Comparison of ENCODE assay signal across 10 mouse cellular contexts in genomic region chr16:95674452-95674921, GRCm38 (mm10). TPM values are rescaled to one million over a fixed set of nuclear protein-coding genes. Genes with fewer than 3 reads are reported as not detected.
A peak's percentile ranks its signal among the peaks of the same experiment; 100 is the strongest.
DNase-seq lines count a peak whose midpoint lies in the region; ATAC-seq and TF ChIP-seq lines count a peak whose summit lies in the region.
"Had no signal": no experiment of that assay in that cellular context is flagged by ENCODE, and none has a peak within 500 bp of the region (broad histone marks: within the 10 kb centered on the region; RNA-seq: fewer than 3 reads in every experiment).

No protein-coding gene starts in this region.

- no peaks in the 10 kb centered on the region; the same call in none of the 2 replicates for H3K4me1 ChIP-seq in heart, adult 2 months (ENCODE audit: control insufficient read depth, insufficient read depth, low read length)
- no peaks in the 10 kb centered on the region for H3K4me1 ChIP-seq in heart, embryonic 11.5 days (ENCODE audit: control insufficient read depth, insufficient read depth, low read length)
- H3K4me1 ChIP-seq in heart, embryonic 13.5 days: peaks cover 7% of the 10 kb centered on the region
- peaks cover 8% of the 10 kb centered on the region; the same call in 1 of the 2 replicates for H3K4me1 ChIP-seq in liver, embryonic 13.5 days (replicated peaks)
- H3K4me1 ChIP-seq in stomach, embryonic 16.5 days (ENCODE audit: control insufficient read depth, insufficient read depth, low read length): peaks cover 18% of the 10 kb centered on the region
- H3K4me1 ChIP-seq in hindbrain, embryonic 14.5 days (replicated peaks; ENCODE audit: control insufficient read depth, insufficient read depth, low read length): no peaks in the 10 kb centered on the region

- intact Hi-C loops in heart, adult 2 months (cut with DNase I): no loop called here

- H3K36me3 ChIP-seq in heart, adult 2 months (ENCODE audit: control insufficient read depth, insufficient read depth, low read length): no peaks in the 10 kb centered on the region
- no peaks in the 10 kb centered on the region for H3K36me3 ChIP-seq in heart, embryonic 11.5 days (ENCODE audit: control insufficient read depth, insufficient read depth, low read length)
- H3K36me3 ChIP-seq in heart, embryonic 13.5 days: no peaks in the 10 kb centered on the region
- no peaks in the 10 kb centered on the region for H3K36me3 ChIP-seq in liver, embryonic 13.5 days
- no peaks in the 10 kb centered on the region for H3K36me3 ChIP-seq in stomach, embryonic 16.5 days (ENCODE audit: control insufficient read depth, insufficient read depth, low read length)
- no peaks in the 10 kb centered on the region for H3K36me3 ChIP-seq in hindbrain, embryonic 14.5 days (replicated peaks; ENCODE audit: control insufficient read depth, insufficient read depth)
- H3K36me3 ChIP-seq: G1E had no signal

- H3K4me3 ChIP-seq in heart, adult 2 months: peak overlapping the region; percentile 27; the same call in 1 of the 2 replicates
- H3K4me3 ChIP-seq in heart, embryonic 11.5 days (ENCODE audit: low read depth, low read length): no peak overlapping the region
- peak overlapping the region; percentile 14; the same call in 1 of the 2 replicates for H3K4me3 ChIP-seq in heart, embryonic 13.5 days
- no peak overlapping the region for H3K4me3 ChIP-seq in liver, embryonic 13.5 days (replicated peaks)
- H3K4me3 ChIP-seq in stomach, embryonic 16.5 days (replicated peaks; ENCODE audit: low read length): peak overlapping the region; percentile 17
- H3K4me3 ChIP-seq in hindbrain, embryonic 14.5 days (replicated peaks; ENCODE audit: low read length): no peak overlapping the region

- 44% methylated on average over 5 of the region's 5 CpGs for WGBS in heart, adult 2 months
- WGBS in heart, embryonic 11.5 days (ENCODE audit: insufficient replicate concordance): 47% methylated on average over 5 of the region's 5 CpGs
- 34% methylated on average over 5 of the region's 5 CpGs for WGBS in heart, embryonic 13.5 days
- WGBS in liver, embryonic 13.5 days (ENCODE audit: insufficient replicate concordance): 37% methylated on average over 5 of the region's 5 CpGs
- 34% methylated on average over 5 of the region's 5 CpGs for WGBS in stomach, embryonic 16.5 days
- WGBS in hindbrain, embryonic 14.5 days: 53% methylated on average over 5 of the region's 5 CpGs

- H3K79me2 ChIP-seq in heart, adult 2 months (replicated peaks; ENCODE audit: control insufficient read depth, insufficient read depth, low read length): no peaks in the 10 kb centered on the region

- ATAC-seq in heart, embryonic 11.5 days (replicated peaks; ENCODE audit: insufficient number of reproducible peaks, low FRiP score, low TSS enrichment): no peak
- no peak; the same call in 1 of the 2 replicates for ATAC-seq in heart, embryonic 13.5 days (ENCODE audit: extremely low read depth, insufficient number of reproducible peaks, low FRiP score, low TSS enrichment)
- peak; percentile 55 for ATAC-seq in liver, embryonic 13.5 days (ENCODE audit: low read depth)
- ATAC-seq in stomach, embryonic 16.5 days (ENCODE audit: insufficient read depth, low FRiP score): peak; percentile 73
- no peak for ATAC-seq in hindbrain, embryonic 14.5 days (ENCODE audit: low FRiP score)

- no peak overlapping the region for H3K27ac ChIP-seq in heart, adult 2 months
- H3K27ac ChIP-seq in heart, embryonic 11.5 days (ENCODE audit: low read depth, low read length): no peak overlapping the region
- H3K27ac ChIP-seq in heart, embryonic 13.5 days (replicated peaks): no peak overlapping the region
- H3K27ac ChIP-seq in liver, embryonic 13.5 days: no peak overlapping the region
- H3K27ac ChIP-seq in stomach, embryonic 16.5 days (ENCODE audit: low read length): peak overlapping the region; percentile 82
- no peak overlapping the region for H3K27ac ChIP-seq in hindbrain, embryonic 14.5 days

- H3K27me3 ChIP-seq in heart, adult 2 months (ENCODE audit: control insufficient read depth, insufficient read depth, low read length): no peaks in the 10 kb centered on the region
- no peaks in the 10 kb centered on the region for H3K27me3 ChIP-seq in heart, embryonic 11.5 days (ENCODE audit: control insufficient read depth, insufficient read depth, low read length)
- H3K27me3 ChIP-seq in heart, embryonic 13.5 days (replicated peaks): no peaks in the 10 kb centered on the region
- no peaks in the 10 kb centered on the region for H3K27me3 ChIP-seq in liver, embryonic 13.5 days
- no peaks in the 10 kb centered on the region for H3K27me3 ChIP-seq in stomach, embryonic 16.5 days (ENCODE audit: control insufficient read depth, insufficient read depth, low read length)
- no peaks in the 10 kb centered on the region for H3K27me3 ChIP-seq in hindbrain, embryonic 14.5 days (ENCODE audit: control insufficient read depth, insufficient read depth, low read length)

- DNase-seq in heart, adult 2 months: peak; percentile 37
- no peak for DNase-seq in liver, embryonic 13.5 days
- DNase-seq in hindbrain, embryonic 14.5 days (ENCODE audit: low spot score): no peak
- DNase-seq in thymus, postnatal 14 days: no peak
- DNase-seq in kidney, postnatal 14 days: no peak
- DNase-seq: layer of hippocampus, postnatal 36 days had no signal

- 0 out of 2 replicates have a peak overlapping the region, but pooled peaks have one; percentile 6 for H3K9ac ChIP-seq in heart, adult 2 months (ENCODE audit: low read depth, low read length)
- H3K9ac ChIP-seq in heart, embryonic 11.5 days (ENCODE audit: low read depth, low read length): no peak overlapping the region
- no peak overlapping the region for H3K9ac ChIP-seq in heart, embryonic 13.5 days
- H3K9ac ChIP-seq in liver, embryonic 13.5 days: no peak overlapping the region
- H3K9ac ChIP-seq in stomach, embryonic 16.5 days (ENCODE audit: low read length): peak overlapping the region; percentile 13
- H3K9ac ChIP-seq in hindbrain, embryonic 14.5 days: no peak overlapping the region

- no peaks in the 10 kb centered on the region for H3K9me3 ChIP-seq in heart, embryonic 11.5 days (replicated peaks; ENCODE audit: control insufficient read depth, low read length)
- H3K9me3 ChIP-seq in heart, embryonic 13.5 days: no peaks in the 10 kb centered on the region
- no peaks in the 10 kb centered on the region for H3K9me3 ChIP-seq in liver, embryonic 13.5 days (replicated peaks)
- no peaks in the 10 kb centered on the region for H3K9me3 ChIP-seq in stomach, embryonic 16.5 days (replicated peaks; ENCODE audit: control insufficient read depth, low read length)
- H3K9me3 ChIP-seq in hindbrain, embryonic 14.5 days (ENCODE audit: control insufficient read depth, low read length): no peaks in the 10 kb centered on the region
- H3K9me3 ChIP-seq: G1E had no signal

- no peak for TF ChIP-seq EP300 in heart, adult 2 months (IDR thresholded peaks at IDR 0.05; ENCODE audit: insufficient read depth, low read depth, low read length)

- no peak overlapping the region for H3K4me2 ChIP-seq in heart, embryonic 11.5 days
- H3K4me2 ChIP-seq in heart, embryonic 13.5 days: peak overlapping the region; percentile 43
- peak overlapping the region; percentile 15; the same call in 1 of the 2 replicates for H3K4me2 ChIP-seq in liver, embryonic 13.5 days
- peak overlapping the region; percentile 34 for H3K4me2 ChIP-seq in stomach, embryonic 16.5 days (ENCODE audit: low read depth, low read length)
- no peak overlapping the region for H3K4me2 ChIP-seq in hindbrain, embryonic 14.5 days (replicated peaks)

- TF ChIP-seq CTCF in heart, adult 2 months (IDR thresholded peaks at IDR 0.05): no peak

- TF ChIP-seq POLR2A in heart, adult 2 months (IDR thresholded peaks at IDR 0.05; ENCODE audit: insufficient read depth, low read depth, low read length): no peak

RNA-seq across cellular contexts. Expression of gene Ets2, which starts 27.4 kb away (rescaled TPM):
- total RNA-seq in heart, adult 2 months (2021): 10 to 100 TPM; 50.3 to 70.6 TPM
- polyA plus RNA-seq in heart, adult 2 months (2012; rRNA removed): 47.2 and 60.5 TPM in 2 replicates
- polyA plus RNA-seq in heart, embryonic 11.5 days (2014; fragmentation: Nextera tagmentation; extraction: Ambion mirVana): 26.8 and 45.4 TPM in 2 replicates
- 44.9 and 47.7 TPM in 2 replicates for polyA plus RNA-seq in heart, embryonic 13.5 days (2015; fragmentation: Nextera tagmentation; extraction: Ambion mirVana)
- polyA plus RNA-seq in liver, embryonic 13.5 days (2015; fragmentation: Nextera tagmentation; extraction: Ambion mirVana): 10.2 and 13.3 TPM in 2 replicates
- polyA plus RNA-seq in stomach, embryonic 16.5 days (2015; fragmentation: Nextera tagmentation; extraction: Ambion mirVana): 59.8 and 64.8 TPM in 2 replicates
- 20.6 and 23.7 TPM in 2 replicates for polyA plus RNA-seq in hindbrain, embryonic 14.5 days (2014; fragmentation: Nextera tagmentation; extraction: Ambion mirVana)

Comparison
In these comparisons a context has a peak if more than half of its experiments do, and no peak if none do; other contexts are left out.
1. H3K4me3 ChIP-seq: peak in heart, adult 2 months (single experiment), heart, embryonic 13.5 days (single experiment) and stomach, embryonic 16.5 days (single experiment); none in heart, embryonic 11.5 days (single experiment), liver, embryonic 13.5 days (single experiment) and hindbrain, embryonic 14.5 days (single experiment).
2. H3K9ac ChIP-seq: peak in heart, adult 2 months (single experiment) and stomach, embryonic 16.5 days (single experiment); none in heart, embryonic 11.5 days (single experiment), heart, embryonic 13.5 days (single experiment), liver, embryonic 13.5 days (single experiment) and hindbrain, embryonic 14.5 days (single experiment).
3. H3K4me2 ChIP-seq: peak in heart, embryonic 13.5 days (single experiment), liver, embryonic 13.5 days (single experiment) and stomach, embryonic 16.5 days (single experiment); none in heart, embryonic 11.5 days (single experiment) and hindbrain, embryonic 14.5 days (single experiment).
4. DNase-seq: peak in heart, adult 2 months (2 of 2); none in liver, embryonic 13.5 days (single experiment), hindbrain, embryonic 14.5 days (single experiment), thymus, postnatal 14 days (single experiment) and kidney, postnatal 14 days (single experiment).
5. ATAC-seq: peak in liver, embryonic 13.5 days (single experiment) and stomach, embryonic 16.5 days (single experiment); none in heart, embryonic 11.5 days (single experiment), heart, embryonic 13.5 days (single experiment) and hindbrain, embryonic 14.5 days (single experiment).